Mouse (Mus musculus) left cerebral cortex, adult 2 months (tissue): Measurements from ENCODE around the gene Fam168a. TPM values are rescaled to one million over a fixed set of nuclear protein-coding genes. Genes with fewer than 3 reads are reported as not detected.

Experiments
- DNase-seq, 2 experiments: peaks; one replicate each; pipeline ENCODE4 v3.0.0; 2021 to 2022; ENCODE audit warnings: low spot score in 2 of 2, mixed read lengths in 1 of 2; ENCODE audit errors: extremely low spot score in 1 of 2
- H3K27ac ChIP-seq: fragments of 200-600 bp; 2 replicates; pipeline ENCODE4 v1.8.1; 2022
- H3K4me3 ChIP-seq: fragments of 200-600 bp; 2 replicates; pipeline ENCODE4 v1.8.1; 2022
- CTCF ChIP-seq: fragments of 200-600 bp; IDR thresholded peaks from 2 replicates; pipeline ENCODE4 v1.8.1; 2022; ENCODE audit warnings: antibody characterized with exemption, mild to moderate bottlenecking, moderate library complexity
- intact Hi-C: fragments of 180-260 bp; cut with DNase I; formaldehyde crosslinking; loops from one replicate; pipeline ENCODE4 v1.15.1; 2025
- total RNA-seq, 2 experiments: library from RNA; stranded (reverse); gene quantifications; 2 replicates each; pipeline ENCODE4 v1.2.3; 2021

Gene Fam168a
- total RNA-seq, 2 experiments from 2014 or later = 215 to 220 TPM

- no peak for DNase-seq
- no peak for TF ChIP-seq CTCF
- intact Hi-C loops = no loop called here
These were observed 140.7 kb downstream of the Fam168a start for GRCm38 (mm10) chr7:100847131-100847530.

GRCm38 (mm10) chr7:100848744-100849143, 142.3 kb downstream of the Fam168a start:
- intact Hi-C loops = loop anchor here (1.0 kb wide), 1 partner anchor 18 kb away; no protein-coding TSS in a partner anchor
- peak; percentile 74 for DNase-seq
- Histone ChIP-seq H3K4me3 (no peak overlapping the region), H3K27ac (peak overlapping the region; percentile 48)
- TF ChIP-seq CTCF = peak; percentile 87

More at GRCm38 (mm10) chr7:100847131-100847530, 140.7 kb downstream of the Fam168a start:
- Histone ChIP-seq H3K4me3 (no peak overlapping the region), H3K27ac (peak overlapping the region; percentile 28; the same call in 1 of the 2 replicates)

- DNase-seq = no peak
- H3K4me3 ChIP-seq = no peak overlapping the region
- H3K27ac ChIP-seq = no peak overlapping the region
- intact Hi-C loops = no loop called here
- TF ChIP-seq CTCF = no peak
These were observed 143.1 kb downstream of the Fam168a start for GRCm38 (mm10) chr7:100849508-100849907.

GRCm38 (mm10) chr7:100851481-100852356, 145.3 kb downstream of the Fam168a start:
- no peak for DNase-seq
- H3K4me3 ChIP-seq = no peak overlapping the region
- no peak overlapping the region for H3K27ac ChIP-seq
- intact Hi-C loops = no loop called here
- TF ChIP-seq CTCF = no peak

DNA sequence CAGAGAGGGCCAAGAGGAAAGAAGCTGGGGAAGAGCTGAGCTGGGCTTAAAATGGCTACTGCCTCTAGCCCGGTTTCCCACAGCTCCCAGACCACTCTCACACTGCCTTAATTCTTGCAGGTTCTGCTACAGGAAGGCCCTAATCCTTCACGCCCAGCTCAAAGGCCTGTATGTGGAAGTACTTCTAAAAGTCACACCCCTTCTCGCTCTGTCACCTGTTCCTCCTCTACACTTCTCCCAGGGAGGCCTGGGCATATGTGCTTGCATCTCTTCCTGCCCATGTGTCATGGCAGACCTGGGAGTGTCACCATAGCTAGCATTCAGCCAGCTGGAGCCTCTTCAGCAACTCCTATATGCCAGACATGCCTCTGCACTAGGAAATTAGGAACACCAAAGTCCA, 147.0 kb downstream of the Fam168a start:
- no peak overlapping the region for H3K4me3 ChIP-seq
- intact Hi-C loops = no loop called here
- no peak for TF ChIP-seq CTCF
- DNase-seq = no peak
- H3K27ac ChIP-seq = no peak overlapping the region

DNA sequence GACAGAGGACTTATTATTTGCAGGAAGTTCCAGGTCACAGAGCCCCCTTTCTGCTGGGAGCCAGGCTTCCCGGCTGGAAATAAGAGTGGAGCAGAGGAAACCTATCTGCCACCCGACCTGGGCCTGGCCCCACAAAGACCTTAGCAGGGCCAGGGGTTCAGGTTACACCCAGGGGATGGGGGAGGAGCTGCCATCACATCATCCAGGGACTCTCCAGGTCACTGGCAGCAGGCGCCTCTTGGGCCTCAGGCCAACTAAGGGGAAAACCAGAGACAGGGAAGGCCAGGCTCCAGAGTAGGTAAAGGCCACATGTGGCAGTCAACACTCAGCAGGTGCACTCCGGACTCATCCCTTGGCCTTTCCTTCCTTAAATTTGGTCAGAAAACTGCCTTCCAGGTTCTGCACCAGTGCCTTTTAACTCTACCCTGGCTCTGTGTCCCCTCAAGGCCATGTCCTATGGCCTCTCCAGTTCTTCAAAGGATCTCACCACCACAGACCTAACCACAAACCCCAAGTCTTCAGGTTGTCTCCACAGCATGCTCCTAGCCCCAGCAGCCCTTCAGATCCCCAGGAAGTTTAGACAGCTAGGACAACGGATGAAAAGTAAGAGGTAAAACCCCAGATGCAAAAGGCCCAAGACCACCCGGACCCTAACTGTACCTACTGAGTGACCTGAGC, 147.8 kb downstream of the Fam168a start:
- intact Hi-C loops = no loop called here
- TF ChIP-seq CTCF = no peak
- no peak for DNase-seq
- Histone ChIP-seq H3K27ac (no peak overlapping the region), H3K4me3 (no peak overlapping the region)

GRCm38 (mm10) chr7:100854861-100855260, 148.4 kb downstream of the Fam168a start:
- TF ChIP-seq CTCF = no peak
- intact Hi-C loops = no loop called here
- no peak overlapping the region for H3K4me3 ChIP-seq
- DNase-seq = no peak
- no peak overlapping the region for H3K27ac ChIP-seq

GRCm38 (mm10) chr7:100855300-100855699, 148.9 kb downstream of the Fam168a start:
- no peak for DNase-seq
- intact Hi-C loops = no loop called here
- Histone ChIP-seq H3K27ac (no peak overlapping the region), H3K4me3 (no peak overlapping the region)
- TF ChIP-seq CTCF = no peak

DNA sequence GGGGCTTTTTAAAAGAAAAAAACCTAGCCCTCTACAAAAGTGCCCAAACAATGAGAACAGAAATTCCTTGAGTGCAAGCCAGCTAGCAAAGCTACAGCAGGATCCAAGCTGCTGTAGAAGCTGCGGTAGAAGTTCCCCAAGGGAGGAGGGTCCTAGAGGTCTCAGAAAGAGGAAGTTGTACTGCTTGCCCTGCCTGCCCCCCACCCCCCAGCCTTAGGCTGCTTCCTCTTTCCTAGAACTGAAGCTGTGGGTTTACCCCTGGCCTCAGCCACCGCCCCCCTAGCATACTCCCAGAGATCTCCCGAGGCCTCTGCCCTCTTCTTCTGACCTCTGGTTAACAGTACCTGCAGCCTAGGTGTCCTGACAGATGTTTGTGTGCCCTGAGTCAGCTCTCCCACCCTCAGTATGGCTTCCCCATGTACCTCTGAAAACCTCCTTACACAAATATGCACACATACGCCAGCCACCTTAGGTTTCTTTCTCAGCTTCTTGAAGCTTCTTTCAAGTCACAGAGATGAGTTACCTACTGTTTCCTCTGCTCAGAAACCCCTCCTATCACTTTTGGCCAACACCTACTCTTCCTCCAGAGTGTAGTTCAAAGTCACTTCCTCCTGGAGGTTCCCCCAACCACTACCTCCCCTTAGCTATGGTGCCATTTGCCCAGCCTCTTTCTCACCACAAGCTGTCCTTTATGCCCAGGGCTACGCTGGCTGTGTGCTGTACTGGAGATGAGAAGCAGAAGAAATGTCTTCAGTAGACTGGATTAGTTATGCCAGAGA, 149.5 kb downstream of the Fam168a start:
- TF ChIP-seq CTCF = no peak
- Histone ChIP-seq H3K4me3 (no peak overlapping the region), H3K27ac (no peak overlapping the region)
- DNase-seq = no peak
- intact Hi-C loops = no loop called here

DNA sequence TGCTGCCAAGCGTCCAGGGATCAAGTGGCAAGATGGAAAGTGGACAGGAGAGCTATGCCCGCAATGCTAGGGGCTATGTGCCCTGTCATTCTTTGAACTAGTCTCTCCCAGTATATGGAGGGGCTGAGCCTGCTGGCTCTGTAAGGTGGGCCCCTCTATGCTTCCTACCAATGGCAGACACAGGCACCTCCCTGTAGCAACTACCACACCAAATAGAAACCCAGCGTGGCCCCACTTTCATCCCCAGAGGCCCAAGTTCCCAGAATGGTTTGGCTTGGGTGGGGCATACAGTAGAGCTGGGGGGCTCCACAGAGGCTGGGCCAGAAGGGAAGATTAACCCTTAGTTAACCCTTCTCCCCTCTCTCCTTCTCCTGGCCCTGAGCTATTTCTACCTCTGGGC, 154.0 kb downstream of the Fam168a start:
- DNase-seq = no peak
- Histone ChIP-seq H3K4me3 (no peak overlapping the region), H3K27ac (no peak overlapping the region)
- intact Hi-C loops = no loop called here
- TF ChIP-seq CTCF = no peak

DNA sequence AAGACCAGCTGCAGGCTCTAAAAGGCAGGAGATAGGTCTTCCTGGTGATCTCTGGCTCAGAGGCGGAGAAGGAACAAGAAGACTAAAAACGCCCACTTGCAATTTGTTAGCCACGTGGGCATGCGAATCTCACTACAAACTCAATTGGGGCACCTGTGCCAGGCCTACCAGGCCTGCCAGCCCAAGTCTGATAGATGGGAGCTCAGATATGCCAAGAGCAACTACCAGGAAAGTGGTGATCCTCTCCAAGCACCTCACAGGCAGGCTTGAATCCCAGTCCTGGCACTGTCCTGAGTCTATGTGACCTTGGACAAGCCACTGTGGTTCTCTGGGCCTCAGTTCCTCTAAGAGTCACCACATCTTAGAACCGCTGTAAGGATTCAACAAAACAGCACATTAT, 154.8 kb downstream of the Fam168a start:
- no peak overlapping the region for H3K4me3 ChIP-seq
- H3K27ac ChIP-seq = no peak overlapping the region
- no peak for DNase-seq
- no peak for TF ChIP-seq CTCF
- intact Hi-C loops = no loop called here

DNA sequence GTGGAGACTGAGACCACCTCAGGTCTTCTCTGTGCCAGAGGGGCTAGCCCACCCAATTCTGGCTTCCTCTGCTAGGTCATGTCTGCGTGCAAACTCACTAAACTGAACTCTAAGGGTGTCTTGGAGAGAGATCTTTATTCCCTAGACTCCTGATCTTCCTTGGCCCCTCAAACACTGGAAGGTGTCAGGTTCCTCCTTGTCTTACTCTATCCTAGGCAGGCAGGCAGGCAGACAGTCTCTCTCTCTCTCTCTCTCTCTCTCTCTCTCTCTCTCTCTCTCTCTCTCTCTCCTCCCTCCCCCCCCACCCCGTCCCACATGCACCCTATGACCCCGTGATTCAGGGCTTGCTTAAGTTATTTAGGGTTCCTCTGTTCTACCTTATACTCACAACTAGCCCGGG, 155.9 kb downstream of the Fam168a start:
- Histone ChIP-seq H3K4me3 (peak overlapping the region; percentile 82), H3K27ac (peak overlapping the region; percentile 77; the same call in 1 of the 2 replicates)
- TF ChIP-seq CTCF = no peak
- no peak for DNase-seq
- intact Hi-C loops = no loop called here
